Mouse (Mus musculus) right cerebral cortex, postnatal 4 days (tissue): ENCODE data around the gene Gm21118.
"Not testable (repeated sequence)": the region's sequence is repeated elsewhere in the genome, so short reads cannot be mapped to it uniquely, and the experiment has no call there.

Source experiments
- DNase-seq: peaks from one replicate; pipeline ENCODE4 v3.0.0-alpha.2; 2022

Gm21118 gene

DNA sequence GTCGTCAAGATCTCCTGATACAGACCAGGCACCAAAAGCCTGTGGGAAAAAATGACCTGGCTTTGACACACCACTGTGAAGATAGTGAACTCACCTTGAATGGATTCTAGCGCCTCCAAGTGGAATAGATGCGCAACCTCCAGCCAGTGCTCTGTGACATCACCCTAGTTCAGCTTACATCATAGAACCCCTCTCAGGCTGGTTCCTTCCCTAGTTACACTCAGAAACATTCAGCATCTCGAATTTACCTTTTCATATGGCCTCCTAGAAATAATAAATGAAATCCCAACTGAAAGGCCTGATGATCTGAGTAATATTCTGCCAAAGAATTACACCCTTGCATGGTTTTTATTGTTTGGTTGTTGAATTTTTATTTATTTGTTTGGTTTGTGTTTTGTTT is at the start of gene Gm21118:
Gm21118 (minus strand) TSS at position 101 of the 400 bp plus-strand sequence.
- DNase-seq: not testable (repeated sequence)

DNA sequence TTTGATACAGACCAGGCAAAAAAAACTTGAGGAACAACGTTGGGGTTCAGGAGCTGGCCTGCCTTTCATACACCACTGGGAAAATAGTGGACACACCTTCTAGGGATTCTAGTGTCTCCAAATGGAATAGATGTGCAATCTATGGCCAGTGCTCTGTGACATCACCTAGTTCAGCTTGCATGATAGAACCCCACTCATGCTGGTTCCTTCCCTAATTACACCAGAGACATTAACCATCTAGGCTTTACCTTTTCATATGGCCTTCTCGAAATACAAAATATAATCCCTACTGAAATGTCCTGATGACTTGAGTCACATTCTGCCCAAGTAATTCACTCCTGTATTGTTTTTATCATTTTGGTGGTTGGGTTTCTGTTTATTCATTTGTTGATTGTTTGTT is 29.7 kb upstream of the Gm21118 start, which contains the start of the genes Gm29423 and Gm29644:
Gm29423 (minus strand) TSS at position 101 of the 400 bp plus-strand sequence.
Gm29644 (minus strand) TSS at position 157 of the 400 bp plus-strand sequence.
- DNase-seq: not testable (repeated sequence)
